Mouse (Mus musculus) E14TG2a.4 (cell line): ENCODE measurements around the gene Cmtm8.

Source experiments
- H3K27me3 ChIP-seq: 2 replicates; pipeline ENCODE4 v1.6.1; 2014; ENCODE audit warnings: low read length, control low read depth; ENCODE audit not compliant: insufficient read depth
- H3K36me3 ChIP-seq: 2 replicates; pipeline ENCODE4 v1.6.1; 2014; ENCODE audit warnings: low read length, control low read depth; ENCODE audit not compliant: insufficient read depth
- H3K4me1 ChIP-seq: replicated peaks from 2 replicates; pipeline ENCODE4 v1.6.1; 2014; ENCODE audit warnings: low read depth, low read length, control low read depth
- H3K4me3 ChIP-seq: replicated peaks from 2 replicates; pipeline ENCODE4 v1.5.1; 2014; ENCODE audit warnings: mild to moderate bottlenecking, low read length
- H3K9me3 ChIP-seq: 2 replicates; pipeline ENCODE4 v1.6.1; 2014; ENCODE audit warnings: low read length, control low read depth
- CTCF ChIP-seq: conservative IDR thresholded peaks from 2 replicates; pipeline ENCODE4 v1.5.1; 2014; ENCODE audit warnings: low read length
- NANOG ChIP-seq: IDR thresholded peaks from 2 replicates; pipeline ENCODE4 v1.6.1; 2014; ENCODE audit warnings: borderline replicate concordance, low read length, mixed read lengths
- POU5F1 ChIP-seq: IDR thresholded peaks from 2 replicates; pipeline ENCODE4 v1.6.1; 2014; ENCODE audit warnings: low read length, borderline replicate concordance

Cmtm8 gene

DNA sequence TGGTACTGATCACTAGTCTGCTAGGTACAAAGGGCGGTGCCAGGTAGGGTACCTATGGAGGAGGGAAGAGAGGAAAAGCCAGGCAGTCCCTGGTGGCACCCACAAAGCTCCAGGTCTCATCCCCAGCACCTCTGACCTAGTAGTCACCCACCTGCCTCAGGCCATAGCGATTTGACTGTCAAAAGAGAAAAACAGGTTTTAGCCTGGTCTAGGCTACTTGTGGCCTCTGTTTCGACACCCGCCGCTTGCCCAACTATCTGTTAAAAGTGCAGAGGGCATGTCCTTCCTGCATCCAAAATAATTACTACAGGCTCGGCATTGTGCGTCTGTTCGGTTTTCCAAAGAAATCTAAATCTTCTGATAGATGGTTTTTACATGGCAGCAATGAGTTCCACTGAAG, 14.3 kb downstream of the Cmtm8 start:
- peaks cover 23% of the 10 kb centered on the region for H3K4me1 ChIP-seq
- peaks cover 13% of the 10 kb centered on the region for H3K27me3 ChIP-seq
- no peak overlapping the region for H3K4me3 ChIP-seq
- TF ChIP-seq POU5F1 (no peak), NANOG (no peak), CTCF (no peak)
- H3K9me3 ChIP-seq = no peaks in the 10 kb centered on the region
- H3K36me3 ChIP-seq = no peaks in the 10 kb centered on the region

DNA sequence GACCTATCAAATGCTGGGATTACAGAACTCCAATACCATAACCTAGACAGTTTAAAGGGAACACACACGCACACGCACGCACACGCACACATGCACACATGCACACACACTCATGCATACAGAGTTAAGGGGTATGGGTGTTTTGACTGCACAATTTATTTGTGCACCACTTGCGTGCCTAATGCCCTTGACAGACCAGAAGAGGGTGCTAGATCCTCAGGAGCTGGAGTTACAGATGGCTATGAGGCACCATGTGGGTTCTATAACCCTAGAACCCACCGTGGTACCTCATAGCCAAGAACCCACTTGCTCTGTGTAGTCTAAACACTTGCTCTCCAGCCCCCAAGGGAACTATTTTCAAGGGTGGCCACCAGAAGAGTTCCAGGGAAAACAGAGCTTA, 15.6 kb downstream of the Cmtm8 start:
- Histone ChIP-seq H3K4me3 (no peak overlapping the region), H3K4me1 (peaks cover 26% of the 10 kb centered on the region), H3K36me3 (no peaks in the 10 kb centered on the region), H3K27me3 (peaks cover 6% of the 10 kb centered on the region; the same call in 1 of the 2 replicates), H3K9me3 (no peaks in the 10 kb centered on the region)
- TF ChIP-seq CTCF (peak; percentile 67), POU5F1 (no peak), NANOG (no peak)

DNA sequence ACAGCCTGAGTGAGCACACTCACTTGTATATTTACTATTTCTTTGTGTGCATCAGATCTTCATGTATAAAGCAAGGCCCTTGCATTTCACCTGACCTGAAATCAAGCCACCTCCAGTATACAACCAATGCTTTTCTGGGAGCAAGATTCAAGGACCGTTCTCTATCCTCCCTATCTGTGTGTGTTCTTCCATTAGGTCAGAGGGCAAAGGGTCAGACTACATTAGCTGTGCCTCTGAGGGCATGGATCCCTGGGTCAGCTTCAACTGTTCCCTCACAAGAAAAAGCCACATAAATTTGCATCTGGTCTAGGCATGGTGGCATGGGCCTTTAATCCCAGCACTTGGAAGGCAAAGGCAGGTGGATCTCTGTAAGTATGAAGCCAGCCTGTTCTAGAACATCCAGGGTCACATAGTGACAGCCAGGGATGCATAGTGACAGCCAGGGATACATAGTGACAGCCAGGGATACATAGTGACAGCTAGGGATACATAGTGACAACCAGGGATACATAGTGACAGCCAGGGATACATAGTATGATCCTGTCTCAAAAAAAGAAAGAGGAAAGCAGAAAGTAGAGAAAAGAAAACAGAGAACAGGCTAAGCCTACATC, 16.6 kb downstream of the Cmtm8 start:
- H3K9me3 ChIP-seq = no peaks in the 10 kb centered on the region
- no peak for TF ChIP-seq POU5F1
- no peak for TF ChIP-seq CTCF
- no peak for TF ChIP-seq NANOG
- H3K4me3 ChIP-seq = no peak overlapping the region
- peaks cover 30% of the 10 kb centered on the region for H3K4me1 ChIP-seq
- H3K36me3 ChIP-seq = no peaks in the 10 kb centered on the region
- H3K27me3 ChIP-seq = 0 out of 2 replicates have a peak, but pooled peaks cover 3% of the 10 kb centered on the region

DNA sequence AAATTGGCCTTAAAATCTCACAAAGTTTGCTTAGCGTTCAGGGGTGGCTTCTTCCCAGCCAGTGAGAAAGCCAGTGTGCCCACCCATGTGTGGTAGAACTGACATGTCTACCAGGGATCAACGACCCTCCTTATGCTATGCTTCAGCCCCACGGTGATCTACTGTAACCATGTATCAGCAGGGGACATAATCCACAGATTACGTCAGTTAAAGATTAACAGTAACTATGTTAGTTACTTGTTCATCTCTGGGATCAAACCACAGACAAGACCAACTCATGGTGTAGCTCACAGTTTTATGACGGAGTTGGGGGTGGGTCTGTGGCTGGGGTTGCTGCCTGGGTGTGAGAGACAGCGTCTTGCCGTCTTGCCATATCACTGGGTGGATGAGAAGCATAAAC, 19.8 kb downstream of the Cmtm8 start:
- H3K9me3 ChIP-seq = no peaks in the 10 kb centered on the region
- H3K36me3 ChIP-seq = no peaks in the 10 kb centered on the region
- peaks cover 14% of the 10 kb centered on the region; the same call in 1 of the 2 replicates for H3K4me1 ChIP-seq
- H3K27me3 ChIP-seq = no peaks in the 10 kb centered on the region
- no peak for TF ChIP-seq CTCF
- no peak for TF ChIP-seq POU5F1
- no peak for TF ChIP-seq NANOG
- no peak overlapping the region for H3K4me3 ChIP-seq

DNA sequence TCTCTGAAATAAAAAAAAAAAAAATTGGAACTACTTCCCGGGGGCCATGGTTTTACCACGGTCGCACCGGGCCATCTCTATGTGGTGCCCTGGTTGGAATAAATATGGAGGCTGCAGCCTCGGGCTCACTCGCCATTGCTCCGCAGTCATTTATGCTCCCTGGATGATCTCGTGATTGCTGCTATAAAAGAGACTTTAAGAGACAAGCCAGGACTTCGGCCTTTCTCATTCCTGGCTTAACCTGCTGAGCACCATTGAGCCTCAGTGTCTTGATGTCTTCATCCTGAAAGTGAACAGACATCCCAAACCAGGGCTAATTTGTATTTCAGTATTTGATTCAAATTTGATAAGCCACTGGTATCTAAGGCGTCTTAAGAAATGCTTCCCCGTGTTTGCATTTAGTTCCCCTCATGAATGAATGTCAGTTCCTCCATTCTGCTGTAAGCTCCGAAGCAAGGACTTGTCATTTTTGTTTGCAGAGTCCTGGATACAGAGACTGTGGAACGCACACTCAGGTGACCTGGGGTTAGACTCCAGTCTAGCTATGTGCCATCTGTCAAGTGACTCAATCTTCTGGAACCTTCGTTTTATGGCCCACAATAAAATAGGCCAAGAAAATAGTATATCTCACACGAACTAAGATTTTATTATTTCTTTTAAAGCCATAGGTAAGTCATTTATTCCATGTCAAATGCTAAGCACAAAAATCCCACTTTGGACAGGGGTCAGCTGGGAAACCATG, 22.2 kb downstream of the Cmtm8 start:
- H3K4me1 ChIP-seq = peaks cover 7% of the 10 kb centered on the region; the same call in 1 of the 2 replicates
- TF ChIP-seq NANOG (no peak), CTCF (no peak), POU5F1 (no peak)
- no peaks in the 10 kb centered on the region for H3K27me3 ChIP-seq
- H3K9me3 ChIP-seq = no peaks in the 10 kb centered on the region
- H3K36me3 ChIP-seq = no peaks in the 10 kb centered on the region
- no peak overlapping the region for H3K4me3 ChIP-seq

DNA sequence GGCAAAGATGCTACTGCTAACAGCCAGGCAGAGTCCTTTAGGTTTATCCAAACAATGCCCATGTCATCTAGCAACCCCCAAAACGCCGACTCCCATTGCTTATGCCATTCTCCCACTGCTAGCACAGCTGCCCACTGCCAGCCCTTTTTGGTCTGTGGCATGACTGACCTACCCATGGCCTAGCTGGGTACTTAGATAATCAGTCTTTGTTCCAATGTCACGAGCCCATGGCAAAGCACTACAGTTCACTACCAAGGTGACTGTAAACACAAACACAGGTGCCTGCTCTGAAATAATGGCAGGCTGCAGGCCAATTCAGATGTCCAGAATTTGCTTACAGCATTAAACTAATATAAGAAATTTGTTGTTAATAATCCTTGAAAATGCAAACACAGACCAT, 25.0 kb downstream of the Cmtm8 start:
- Histone ChIP-seq H3K36me3 (no peaks in the 10 kb centered on the region), H3K27me3 (no peaks in the 10 kb centered on the region), H3K4me3 (no peak overlapping the region), H3K9me3 (no peaks in the 10 kb centered on the region), H3K4me1 (peaks cover 19% of the 10 kb centered on the region)
- TF ChIP-seq NANOG (no peak), CTCF (no peak), POU5F1 (no peak)

DNA sequence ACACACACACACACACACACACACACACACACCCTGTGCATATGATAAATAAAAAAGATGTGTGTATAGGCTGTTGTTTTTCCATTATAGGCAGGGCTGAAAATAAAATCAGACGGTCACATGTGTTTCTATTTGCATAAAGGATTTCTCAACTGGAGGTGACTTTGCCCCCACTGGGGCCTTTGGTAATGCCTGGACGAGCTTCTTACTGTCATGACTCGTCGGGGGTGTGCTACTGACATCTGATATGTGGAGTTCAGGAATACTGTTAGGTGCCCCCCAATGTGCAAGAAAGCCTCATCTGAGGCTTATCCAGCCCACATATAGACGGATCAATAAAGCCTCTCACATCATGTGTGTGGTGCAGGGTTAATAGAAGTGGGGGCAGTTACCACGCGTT, 26.9 kb downstream of the Cmtm8 start:
- Histone ChIP-seq H3K27me3 (no peaks in the 10 kb centered on the region), H3K36me3 (no peaks in the 10 kb centered on the region), H3K9me3 (no peaks in the 10 kb centered on the region), H3K4me3 (no peak overlapping the region), H3K4me1 (peaks cover 13% of the 10 kb centered on the region)
- TF ChIP-seq NANOG (no peak), POU5F1 (no peak), CTCF (no peak)

GRCm38 (mm10) chr9:114816121-114816520, 27.8 kb downstream of the Cmtm8 start:
- TF ChIP-seq NANOG (no peak), POU5F1 (no peak), CTCF (no peak)
- no peak overlapping the region for H3K4me3 ChIP-seq
- H3K4me1 ChIP-seq = peaks cover 16% of the 10 kb centered on the region
- H3K36me3 ChIP-seq = no peaks in the 10 kb centered on the region
- no peaks in the 10 kb centered on the region for H3K9me3 ChIP-seq
- no peaks in the 10 kb centered on the region for H3K27me3 ChIP-seq
